ENCODE assay signal across 12 mouse cellular contexts in the genomic region with DNA sequence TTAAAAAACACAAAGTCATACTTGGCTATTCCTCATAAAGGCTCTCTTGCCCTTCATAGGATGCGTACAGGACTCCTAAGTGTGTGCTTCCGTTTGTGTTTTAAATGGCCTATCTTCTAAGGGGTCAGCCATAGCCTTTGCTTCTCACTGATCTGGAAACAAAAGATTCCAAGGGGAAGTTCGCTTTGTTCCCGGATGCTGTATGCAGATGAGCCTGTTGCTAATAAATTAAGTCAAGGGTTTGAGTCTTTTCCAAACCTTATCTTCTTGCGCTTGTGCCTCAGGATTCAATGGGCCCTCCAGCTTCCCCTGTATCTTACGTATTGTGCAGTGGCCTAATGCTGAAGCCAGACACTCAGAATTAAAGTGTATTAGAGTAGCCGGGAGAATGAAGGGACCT.
DNase-seq lines count a peak whose midpoint lies in the region; ATAC-seq and TF ChIP-seq lines count a peak whose summit lies in the region.
"Had no signal": no experiment of that assay in that cellular context is flagged by ENCODE, and none has a peak within 500 bp of the region (broad histone marks: within the 10 kb centered on the region; RNA-seq: fewer than 3 reads in every experiment).

No protein-coding gene starts in this region.

- TF ChIP-seq POLR2A in ES-Bruce4 (IDR thresholded peaks at IDR 0.05; ENCODE audit: insufficient read depth, low read length): no peak

- TF ChIP-seq CTCF in ES-Bruce4 (IDR thresholded peaks at IDR 0.05; ENCODE audit: low read depth, low read length): no peak

- no peaks in the 10 kb centered on the region for H3K27me3 ChIP-seq in heart, embryonic 15.5 days
- no peaks in the 10 kb centered on the region for H3K27me3 ChIP-seq in ES-Bruce4 (ENCODE audit: control insufficient read depth, insufficient read depth, low read length, poor library complexity, severe bottlenecking)
- H3K27me3 ChIP-seq in hindbrain, embryonic 10.5 days (ENCODE audit: insufficient read depth, poor library complexity, severe bottlenecking): no peaks in the 10 kb centered on the region
- H3K27me3 ChIP-seq in midbrain, embryonic 12.5 days: peaks cover 7% of the 10 kb centered on the region; the same call in 1 of the 2 replicates
- H3K27me3 ChIP-seq: lung, embryonic 15.5 days had no signal

- H3K9me3 ChIP-seq in heart, embryonic 15.5 days (replicated peaks): no peaks in the 10 kb centered on the region
- H3K9me3 ChIP-seq in ES-Bruce4 (replicated peaks; ENCODE audit: control insufficient read depth, insufficient read depth, low read length, poor library complexity, severe bottlenecking): no peaks in the 10 kb centered on the region
- H3K9me3 ChIP-seq in hindbrain, embryonic 10.5 days: no peaks in the 10 kb centered on the region
- H3K9me3 ChIP-seq in midbrain, embryonic 12.5 days: no peaks in the 10 kb centered on the region
- H3K9me3 ChIP-seq: lung, embryonic 15.5 days had no signal

- H3K27ac ChIP-seq in heart, embryonic 15.5 days: peak overlapping the region; percentile 13; the same call in 1 of the 2 replicates
- peak overlapping the region; percentile 64 for H3K27ac ChIP-seq in ES-Bruce4 (ENCODE audit: insufficient read depth, low read length)
- H3K27ac ChIP-seq in hindbrain, embryonic 10.5 days: peak overlapping the region; percentile 87
- H3K27ac ChIP-seq in midbrain, embryonic 12.5 days (replicated peaks): peak overlapping the region; percentile 36

- DNase-seq in heart, postnatal 25 days (ENCODE audit: low spot score): no peak
- DNase-seq in hindbrain, embryonic 10.5 days (ENCODE audit: low spot score): no peak
- DNase-seq in cerebellum, adult 11 months: no peak
- DNase-seq in gastrocnemius, adult 8-10 months (ENCODE audit: low spot score in 2 of 2): no peak
- DNase-seq in kidney, adult 9 months: no peak
- DNase-seq: cerebellum, postnatal 36 days had no signal

- TF ChIP-seq EP300 in ES-Bruce4 (IDR thresholded peaks at IDR 0.05; ENCODE audit: insufficient read depth, low read depth, low read length): no peak

- H3K4me3 ChIP-seq in heart, embryonic 15.5 days: no peak overlapping the region
- H3K4me3 ChIP-seq in ES-Bruce4 (ENCODE audit: low read depth, low read length): no peak overlapping the region
- no peak overlapping the region for H3K4me3 ChIP-seq in hindbrain, embryonic 10.5 days
- no peak overlapping the region for H3K4me3 ChIP-seq in midbrain, embryonic 12.5 days
- H3K4me3 ChIP-seq: erythroblast, embryonic 14.5 days; lung, embryonic 15.5 days had no signal

- no peaks in the 10 kb centered on the region for H3K36me3 ChIP-seq in heart, embryonic 15.5 days
- H3K36me3 ChIP-seq in ES-Bruce4 (ENCODE audit: control insufficient read depth, insufficient read depth, low read length, poor library complexity, severe bottlenecking): no peaks in the 10 kb centered on the region
- H3K36me3 ChIP-seq in hindbrain, embryonic 10.5 days: no peaks in the 10 kb centered on the region
- no peaks in the 10 kb centered on the region for H3K36me3 ChIP-seq in midbrain, embryonic 12.5 days
- H3K36me3 ChIP-seq: lung, embryonic 15.5 days had no signal

- no peak overlapping the region for H3K4me2 ChIP-seq in heart, embryonic 15.5 days
- peak overlapping the region; percentile 73 for H3K4me2 ChIP-seq in midbrain, embryonic 12.5 days (replicated peaks)

- intact Hi-C loops in heart, postnatal 25 days (cut with DNase I): loop anchor here (2.0 kb wide), 1 partner anchor 20 kb away; no protein-coding TSS in a partner anchor

- ATAC-seq in heart, embryonic 15.5 days (replicated peaks; ENCODE audit: insufficient number of reproducible peaks, insufficient read depth, low FRiP score, low read depth): no peak
- ATAC-seq in midbrain, embryonic 12.5 days (ENCODE audit: low FRiP score, low read depth): no peak
- ATAC-seq: CD4-positive, CD25-positive, alpha-beta regulatory T cell, adult 4 months had no signal

- H3K9ac ChIP-seq in heart, embryonic 15.5 days: no peak overlapping the region
- H3K9ac ChIP-seq in ES-Bruce4 (ENCODE audit: low read depth, poor library complexity, severe bottlenecking): peak overlapping the region; percentile 4; the same call in 1 of the 2 replicates
- peak overlapping the region; percentile 31; the same call in 1 of the 2 replicates for H3K9ac ChIP-seq in midbrain, embryonic 12.5 days (replicated peaks)
- H3K9ac ChIP-seq: lung, embryonic 15.5 days had no signal

- WGBS in heart, embryonic 15.5 days: 79% methylated on average over 7 of the region's 7 CpGs
- 65% methylated on average over 7 of the region's 7 CpGs for WGBS in hindbrain, embryonic 10.5 days
- WGBS in midbrain, embryonic 12.5 days: 45% methylated on average over 7 of the region's 7 CpGs

- peaks cover 20% of the 10 kb centered on the region for H3K4me1 ChIP-seq in heart, embryonic 15.5 days (replicated peaks)
- H3K4me1 ChIP-seq in ES-Bruce4 (ENCODE audit: control insufficient read depth, insufficient read depth, low read length): peaks cover 3% of the 10 kb centered on the region
- H3K4me1 ChIP-seq in hindbrain, embryonic 10.5 days (replicated peaks): peaks cover 34% of the 10 kb centered on the region
- H3K4me1 ChIP-seq in midbrain, embryonic 12.5 days: peaks cover 24% of the 10 kb centered on the region

Comparison
In these comparisons a context has a peak if more than half of its experiments do, and no peak if none do; other contexts are left out.
1. H3K27ac ChIP-seq: peak in every context shown above with its lines; median percentile 87 in hindbrain, embryonic 10.5 days; 64 in ES-Bruce4; 36 in midbrain, embryonic 12.5 days; 13 in heart, embryonic 15.5 days.